Mouse (Mus musculus) T-cell, adult 2 months (primary cell): ENCODE measurements around the gene Meis3.

Source experiments
- DNase-seq: peaks from one replicate; pipeline ENCODE4 v3.0.0; 2022; ENCODE audit warnings: low spot score

Meis3 gene

DNA sequence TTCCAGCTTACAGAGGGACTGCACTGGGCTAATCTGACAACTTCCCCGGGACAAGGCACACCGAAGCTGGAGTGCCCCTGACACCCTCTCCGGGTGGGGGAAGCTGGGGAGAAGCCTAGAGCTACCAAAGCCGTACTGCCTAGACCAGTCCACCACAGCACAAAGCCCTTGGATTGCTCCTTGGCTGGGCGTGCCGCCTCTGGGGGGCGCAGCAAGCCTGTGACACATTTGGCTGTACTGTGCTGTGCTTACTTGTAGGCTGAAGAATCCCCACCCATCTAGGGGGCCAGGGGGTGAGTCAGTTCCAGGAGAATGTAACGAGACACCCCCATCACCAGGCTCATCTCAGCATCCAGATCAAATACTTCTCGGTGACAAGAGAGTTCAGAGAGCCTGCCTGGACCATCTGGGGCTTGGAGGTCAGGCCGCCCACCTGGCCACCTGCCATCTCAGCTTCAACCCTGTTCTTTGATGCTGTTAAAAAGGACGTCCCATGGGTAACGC is 36.0 kb downstream of the Meis3 start:
- DNase-seq: no peak

DNA sequence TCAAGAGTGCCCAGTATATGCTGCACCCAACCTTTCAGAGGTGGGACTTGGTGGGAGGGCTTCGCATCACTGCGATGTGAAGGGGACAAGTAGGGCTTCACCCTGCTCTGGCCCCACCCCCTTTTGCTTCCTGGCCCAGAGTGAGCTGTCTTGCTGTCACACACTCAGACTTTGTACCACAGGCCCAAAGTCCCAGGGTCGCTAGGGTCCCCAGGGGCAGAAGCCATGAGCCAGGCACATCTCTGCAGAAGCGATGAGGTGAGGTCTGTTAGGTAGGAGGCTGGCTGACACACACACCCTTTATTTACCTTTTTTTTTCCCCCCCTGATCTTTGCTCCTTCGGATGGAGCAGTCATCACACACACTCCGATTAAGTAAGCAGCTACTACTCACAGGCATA is 38.3 kb downstream of the Meis3 start:
- DNase-seq: no peak

DNA sequence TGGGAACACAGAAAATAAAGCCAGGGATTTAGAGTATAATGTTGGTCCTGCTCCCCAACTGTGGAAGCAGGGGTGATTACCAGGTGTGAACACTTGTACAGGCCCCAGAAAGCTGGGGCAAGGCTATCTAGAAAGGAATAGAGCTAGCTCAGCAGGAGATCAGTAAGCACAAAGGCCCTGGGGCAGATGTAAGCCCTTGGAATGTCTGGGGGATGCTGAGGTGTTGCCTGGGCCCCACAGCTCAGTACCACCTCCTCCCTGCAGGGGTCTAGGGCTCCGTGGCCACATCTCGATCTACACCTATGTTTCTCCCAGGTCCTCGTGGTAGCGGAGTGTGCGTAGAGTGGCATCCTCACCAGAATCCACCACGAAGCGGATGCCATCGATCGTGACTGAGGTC is 39.1 kb downstream of the Meis3 start:
- DNase-seq: no peak

DNA sequence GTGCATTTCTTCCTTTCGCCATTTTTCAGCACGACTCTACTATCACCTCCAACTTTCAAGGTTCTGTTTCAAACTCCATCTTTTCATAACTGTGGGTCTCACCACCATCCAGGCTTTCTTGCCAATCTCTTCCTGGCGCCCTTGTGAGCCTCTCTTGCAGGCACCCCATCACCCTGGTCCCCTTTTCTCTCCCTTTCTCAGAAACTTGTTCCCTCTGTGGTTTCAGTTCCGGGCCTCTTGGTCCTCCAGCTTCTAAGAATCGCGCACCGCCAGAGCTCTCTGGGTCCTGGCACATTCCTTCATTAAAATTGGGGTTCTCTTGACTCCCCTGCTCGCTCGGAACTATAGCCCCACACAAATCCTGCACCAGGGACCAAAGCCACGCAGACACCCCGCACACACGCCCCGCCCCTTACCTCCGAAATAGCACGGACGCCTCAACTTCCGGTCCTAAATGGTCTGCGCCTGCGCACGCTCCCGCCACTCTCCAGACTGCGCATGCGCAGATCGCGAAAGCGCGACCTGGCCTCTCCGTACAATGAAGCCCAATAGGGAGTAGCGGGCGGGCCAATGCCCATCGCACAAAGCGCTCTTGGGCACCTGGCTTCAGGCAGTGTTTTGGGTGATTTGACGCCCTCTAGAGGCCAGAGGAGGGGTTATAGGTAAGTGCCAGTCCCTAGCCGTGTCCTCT is 46.8 kb downstream of the Meis3 start, which contains the start of gene Dhx34:
Dhx34 (minus strand) TSS at position 456 of the 691 bp plus-strand sequence.
- peak; percentile 96 for DNase-seq

DNA sequence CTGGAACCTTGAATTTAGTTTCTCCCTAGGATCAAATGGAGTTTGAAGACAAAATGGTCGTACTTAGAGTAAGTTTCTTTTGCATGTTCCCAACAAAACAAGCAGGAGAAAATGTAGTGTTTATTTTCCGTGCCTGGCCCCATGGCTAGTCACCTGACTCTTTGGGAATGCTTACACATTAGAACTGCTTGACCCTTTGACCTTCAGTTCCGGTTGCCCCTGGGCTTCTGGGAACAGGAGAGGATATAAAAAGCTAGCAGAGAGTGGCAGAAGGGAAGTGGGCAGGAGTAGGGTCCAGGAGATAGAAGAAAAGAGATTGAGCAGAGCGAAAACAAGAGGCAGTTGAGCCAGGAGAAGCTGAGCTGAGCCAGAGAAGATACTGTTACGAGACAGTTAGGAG is 55.0 kb downstream of the Meis3 start:
- no peak for DNase-seq
